Mouse (Mus musculus): ENCODE results near the gene Ap3b2. TPM values are rescaled to one million over a fixed set of nuclear protein-coding genes. Genes with fewer than 3 reads are reported as not detected.

Ap3b2 gene
- polyA plus RNA-seq, 3 experiments from 2014 or later = not detected

DNA sequence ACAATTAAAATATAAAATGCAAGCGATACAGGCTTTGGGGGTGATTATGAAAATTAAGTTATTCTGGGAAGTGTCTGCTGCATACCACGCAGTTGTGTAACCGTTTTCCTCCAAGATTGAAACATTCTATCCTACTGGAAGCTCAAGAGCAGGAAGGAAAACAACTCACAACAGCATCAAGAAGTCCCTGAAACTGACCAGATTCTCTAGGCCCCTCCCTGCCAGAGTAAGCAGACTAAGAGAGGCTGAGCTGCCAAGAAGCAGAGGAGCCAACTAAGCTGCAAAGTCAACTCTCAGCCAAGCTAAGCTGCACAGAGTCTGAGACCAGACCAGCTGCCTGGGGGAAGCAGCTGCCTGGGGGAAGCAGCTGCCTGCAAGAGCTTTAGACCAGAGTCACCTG, 18.5 kb downstream of the Ap3b2 start:
- no peak for ATAC-seq

DNA sequence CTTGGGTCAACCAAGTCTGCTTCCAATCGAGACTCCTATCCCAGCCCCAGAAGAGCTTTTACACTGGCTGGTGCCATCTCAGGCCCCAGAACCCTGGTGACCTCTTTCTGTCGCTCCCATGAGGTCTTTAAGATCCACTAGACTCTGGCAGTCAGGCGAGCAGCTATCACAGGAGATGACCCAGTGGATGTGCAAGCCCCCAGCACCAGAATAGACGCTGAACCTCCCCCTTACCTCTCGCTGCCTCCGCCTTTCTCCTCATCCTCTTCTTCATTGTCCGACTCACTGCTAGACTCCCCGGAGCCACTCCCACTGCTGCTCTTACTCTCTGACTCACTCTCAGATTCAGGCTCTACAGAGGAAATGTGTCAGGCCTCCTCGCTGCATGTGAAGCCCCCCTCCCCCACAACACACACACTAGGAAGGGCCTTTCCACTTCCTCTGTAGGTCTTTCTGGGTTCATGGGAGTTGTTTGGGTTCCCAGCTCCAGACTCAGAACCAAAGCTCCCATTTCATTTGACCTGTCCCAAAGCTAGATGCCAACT, 28.7 kb downstream of the Ap3b2 start:
- no peak for ATAC-seq

DNA sequence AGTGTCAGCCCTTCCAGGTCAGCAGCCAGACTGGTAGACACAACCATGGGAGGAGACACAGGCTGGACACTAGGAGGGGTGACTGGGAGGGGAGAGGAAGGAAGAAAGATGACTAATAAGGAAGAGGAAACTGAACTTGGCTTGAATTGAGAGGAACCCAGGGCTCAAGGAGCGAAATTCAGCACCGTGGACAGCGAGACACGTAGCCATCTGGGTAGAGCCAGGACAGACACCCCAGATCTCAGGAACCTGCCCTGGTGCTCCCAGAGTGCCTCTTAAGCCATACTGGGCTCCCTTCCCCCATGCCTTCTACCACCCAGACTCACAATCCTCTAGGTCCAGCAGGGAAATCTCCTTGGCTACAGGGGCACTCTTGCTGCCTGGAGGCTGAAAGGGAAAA, 29.6 kb downstream of the Ap3b2 start:
- no peak for ATAC-seq

DNA sequence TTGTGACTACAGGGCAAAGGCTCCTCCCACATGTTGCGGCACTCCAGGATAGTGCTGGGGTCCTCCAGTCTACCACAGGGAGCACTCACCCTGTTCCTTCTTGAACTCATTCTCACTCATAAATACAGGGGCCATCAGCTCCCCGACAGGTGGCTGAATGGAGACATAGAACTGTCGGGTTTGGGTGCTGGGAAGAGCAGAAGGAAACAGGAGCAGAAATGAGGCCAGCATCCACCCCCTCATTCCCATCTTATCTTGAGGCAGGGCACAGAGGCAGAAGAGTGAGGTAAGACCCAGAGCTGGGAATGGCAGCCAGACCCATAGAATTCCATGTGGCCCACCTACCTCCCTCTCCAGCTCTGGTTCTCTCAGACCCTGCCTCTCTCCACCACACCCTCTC, 30.9 kb downstream of the Ap3b2 start:
- ATAC-seq = no peak

DNA sequence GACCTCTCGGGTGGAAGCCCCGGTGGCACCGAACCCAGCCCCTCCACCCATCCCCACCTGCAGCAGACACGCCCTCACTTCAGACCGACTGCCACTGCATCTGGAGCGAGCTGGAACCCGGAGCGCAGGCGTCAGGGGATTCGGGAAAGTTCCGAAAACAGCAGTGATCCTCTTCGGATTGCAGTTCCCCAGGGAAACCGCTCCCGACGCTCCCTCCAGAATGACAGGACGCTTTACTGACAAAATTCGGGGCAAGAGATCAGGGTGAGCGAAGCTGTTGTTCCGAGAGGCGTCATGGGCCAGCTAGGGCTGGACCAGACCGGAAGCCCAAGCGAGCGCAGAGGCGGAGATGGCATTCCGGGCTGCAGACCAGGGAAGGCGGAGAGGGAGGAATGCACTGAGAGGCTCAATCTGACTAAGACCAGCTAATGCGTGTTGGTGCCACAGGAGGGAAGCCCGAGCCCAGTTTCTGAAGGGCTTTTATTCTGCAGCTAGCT, 38.5 kb downstream of the Ap3b2 start, which contains the start of gene Cpeb1:
Gene Cpeb1, minus strand, starts transcription at position 311 of the 497 bp plus-strand sequence.
- no peak for ATAC-seq

DNA sequence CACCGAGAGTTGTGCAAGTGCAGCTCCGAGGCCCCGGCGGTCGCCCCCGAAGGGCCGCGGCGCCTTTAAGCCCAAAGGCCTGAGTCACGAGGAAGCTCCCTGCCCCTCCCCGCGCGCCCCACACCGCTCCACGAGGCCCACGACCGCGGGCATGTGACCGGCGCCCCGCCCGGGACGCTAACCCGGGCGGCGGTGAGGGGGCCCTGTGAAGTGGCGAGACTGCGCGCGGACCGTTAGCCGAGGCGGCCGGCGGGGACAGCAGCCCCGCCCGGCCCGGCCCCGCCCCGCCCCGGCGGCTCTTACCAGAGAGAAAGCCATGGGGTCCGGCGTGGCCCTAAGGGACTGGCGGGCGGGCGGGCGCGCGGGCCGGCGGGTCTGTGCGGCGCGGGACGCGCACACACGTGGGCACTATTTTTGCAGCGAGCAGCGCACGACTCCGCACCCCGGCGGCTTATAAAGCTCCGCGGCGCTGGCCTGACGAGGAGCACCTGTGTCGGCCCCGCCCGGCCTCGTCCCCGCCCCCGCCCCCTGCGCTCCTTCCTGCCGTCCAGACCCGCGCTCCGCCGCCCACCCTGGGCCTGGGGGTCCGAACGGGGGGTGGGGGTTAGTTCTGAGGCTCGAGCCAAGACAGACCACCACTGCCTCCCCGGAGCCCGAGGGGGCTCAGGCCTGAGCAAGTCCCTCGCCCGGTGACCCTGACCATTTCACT, 39.2 kb downstream of the Ap3b2 start:
- ATAC-seq = no peak

DNA sequence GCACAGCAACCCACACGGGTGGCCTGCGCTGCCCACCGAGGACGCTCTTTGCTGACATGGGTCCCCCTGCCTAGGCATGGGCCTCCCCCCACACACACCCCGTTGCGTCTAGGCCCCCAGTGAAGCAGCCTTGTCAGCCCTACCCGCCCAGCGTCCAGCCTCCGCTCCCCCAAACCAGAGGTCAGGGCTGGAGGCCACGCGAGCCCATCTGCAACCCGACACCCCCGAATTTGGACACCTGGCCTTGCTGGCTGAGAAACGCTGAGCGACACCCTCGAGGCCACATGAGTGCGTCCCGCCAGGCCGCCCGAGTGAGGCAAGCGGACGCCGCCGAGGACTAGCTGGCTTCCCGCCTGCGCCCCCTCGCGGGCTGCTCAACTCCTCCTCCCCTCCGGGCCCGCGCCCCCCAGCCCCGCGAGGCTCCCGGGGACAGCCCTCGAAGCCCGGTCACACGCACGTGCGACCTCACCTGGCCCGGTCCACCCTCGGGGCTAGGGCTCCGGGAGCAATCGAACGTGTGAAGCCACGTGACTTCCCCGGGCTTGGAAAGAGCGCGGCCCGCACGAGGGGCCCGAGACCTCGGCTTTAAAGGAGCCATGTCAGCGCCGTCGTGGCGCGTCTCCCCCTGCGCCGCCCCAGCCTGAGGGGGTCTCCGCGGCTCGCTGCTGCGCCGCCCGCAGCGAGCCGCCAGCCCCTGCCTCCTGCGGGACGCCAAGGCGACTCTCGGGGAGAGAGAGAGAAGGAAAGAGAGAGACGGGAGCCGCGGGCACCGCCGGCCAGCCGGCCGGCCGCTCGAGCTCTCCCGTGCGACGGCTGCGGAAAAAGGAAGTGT, 40.1 kb downstream of the Ap3b2 start:
- no peak for ATAC-seq

DNA sequence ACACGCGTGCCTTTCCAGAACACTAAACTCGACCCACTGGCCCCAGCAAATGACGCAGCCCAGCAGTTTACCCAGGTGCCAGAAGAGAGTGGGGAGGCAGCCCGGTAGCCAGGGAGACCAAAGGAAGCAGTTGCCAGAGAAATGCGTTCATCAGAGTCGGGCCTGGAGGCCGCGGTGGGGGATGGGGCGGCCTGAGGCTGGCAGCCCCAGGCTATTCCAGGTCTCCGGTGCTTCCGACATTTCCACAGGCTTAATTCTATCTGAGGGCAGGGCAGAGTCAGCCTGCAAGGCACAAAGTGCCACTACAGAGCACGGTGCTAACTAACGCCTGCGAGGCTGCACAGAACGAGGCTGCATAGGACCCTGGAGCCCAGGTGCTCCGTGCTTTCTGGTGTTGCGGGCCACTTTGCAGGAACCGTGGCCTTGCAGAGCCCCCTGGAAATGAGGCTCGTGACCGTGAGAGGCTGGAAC, 40.7 kb downstream of the Ap3b2 start:
- no peak for ATAC-seq

Other genes starting within 250 kb of the Ap3b2 start
- 1,000 to 10,000 TPM in 2 of 3 experiments, 100 to 1,000 TPM in 1; 985 to 1,426 (median 1,383) TPM for gene Rps17, start 148.7 kb downstream of the Ap3b2 start, polyA plus RNA-seq (2017; shearing (Covaris generic))
- under 1 TPM in 1 of 3 experiments, not detected in 2; 0.30 TPM for gene Cpeb1, start 38.5 kb downstream of the Ap3b2 start, polyA plus RNA-seq (2017; shearing (Covaris generic))
- not detected for gene BC048679, start 4.4 kb upstream of the Ap3b2 start, polyA plus RNA-seq (2017; shearing (Covaris generic))
- 1 to 10 TPM; 2.5 to 5.3 (median 3.2) TPM for gene Fsd2, start 73.0 kb upstream of the Ap3b2 start, polyA plus RNA-seq (2017; shearing (Covaris generic))
- 1 to 10 TPM; 3.4 to 8.1 (median 5.2) TPM for gene Whamm, start 77.3 kb upstream of the Ap3b2 start, polyA plus RNA-seq (2017; shearing (Covaris generic))
- under 1 TPM in 1 of 3 experiments, not detected in 2; 0.47 TPM for gene Homer2, start 213.6 kb upstream of the Ap3b2 start, polyA plus RNA-seq (2017; shearing (Covaris generic))